Mouse (Mus musculus) A20 (cell line): ENCODE data around the gene Ezr.

ENCODE experiments used
- DNase-seq: peaks from one replicate; pipeline ENCODE4 v3.0.0-alpha.2; 2011; ENCODE audit warnings: low read depth, low spot score

Gene Ezr

GRCm38 (mm10) chr17:6782611-6783005 lies at the start of gene Ezr:
Gene Ezr (minus strand): TSS chr17:6782784.
- peak; percentile 95 for DNase-seq

- peak; percentile 25 for DNase-seq
These were observed 47.5 kb upstream of the Ezr start for GRCm38 (mm10) chr17:6830004-6830592.

GRCm38 (mm10) chr17:6828531-6829150 lies 46.1 kb upstream of the Ezr start:
- peak; percentile 87 for DNase-seq

GRCm38 (mm10) chr17:6827740-6828461 lies 45.3 kb upstream of the Ezr start:
- peak; percentile 99 for DNase-seq

- no peak for DNase-seq
These were observed 44.7 kb upstream of the Ezr start for GRCm38 (mm10) chr17:6827159-6827733.

GRCm38 (mm10) chr17:6816796-6817195 lies 34.2 kb upstream of the Ezr start:
- DNase-seq = no peak

GRCm38 (mm10) chr17:6816151-6816550 lies 33.6 kb upstream of the Ezr start:
- DNase-seq = peak; percentile 88

- no peak for DNase-seq
These were observed 32.1 kb upstream of the Ezr start for GRCm38 (mm10) chr17:6814656-6815055.

- no peak for DNase-seq
These were observed 30.2 kb upstream of the Ezr start for GRCm38 (mm10) chr17:6812851-6813191.

- DNase-seq = no peak
These were observed 29.6 kb upstream of the Ezr start for GRCm38 (mm10) chr17:6811931-6812850.

GRCm38 (mm10) chr17:6809331-6809730 lies 26.7 kb upstream of the Ezr start:
- DNase-seq = no peak

- DNase-seq = no peak
These were observed 26.1 kb upstream of the Ezr start for GRCm38 (mm10) chr17:6808521-6809165.

GRCm38 (mm10) chr17:6807827-6808520 lies 25.4 kb upstream of the Ezr start:
- DNase-seq = no peak

- no peak for DNase-seq
These were observed 22.4 kb upstream of the Ezr start for GRCm38 (mm10) chr17:6804853-6805543.

- DNase-seq = no peak
These were observed 21.5 kb upstream of the Ezr start for GRCm38 (mm10) chr17:6804111-6804510.

- no peak for DNase-seq
These were observed 21.0 kb upstream of the Ezr start for GRCm38 (mm10) chr17:6803614-6804013.

- no peak for DNase-seq
These were observed 15.9 kb upstream of the Ezr start for GRCm38 (mm10) chr17:6798392-6799061.

- no peak for DNase-seq
These were observed 14.9 kb upstream of the Ezr start for GRCm38 (mm10) chr17:6797471-6797870.

- DNase-seq = no peak
These were observed 11.7 kb upstream of the Ezr start for GRCm38 (mm10) chr17:6794160-6794751.
